In genomic region chr19:24865436-24865835, GRCm38 (mm10) we compare ENCODE assay signal across 24 mouse cellular contexts. TPM values are rescaled to one million over a fixed set of nuclear protein-coding genes. Genes with fewer than 3 reads are reported as not detected.
"Had no signal": no experiment of that assay in that cellular context is flagged by ENCODE, and none has a peak within 500 bp of the region (broad histone marks: within the 10 kb centered on the region; RNA-seq: fewer than 3 reads in every experiment).

No protein-coding gene starts in this region.

- DNase-seq: kidney, adult 2 months; kidney, postnatal 36 days; layer of hippocampus, postnatal 36 days; left cerebral cortex, postnatal 4 days; liver, postnatal 0 days; lung, embryonic 14.5 days; retina, postnatal 1 day; thymus, adult 2 months; thymus, postnatal 25 days had no signal

RNA-seq across cellular contexts. Expression of gene Pgm5, which starts 3.8 kb away (rescaled TPM):
- total RNA-seq: monocyte, adult 5-6 weeks; neutrophil, adult 5-6 weeks had no signal

RNA-seq across cellular contexts. Expression of gene Foxd4, which starts 35.6 kb away (rescaled TPM):
- total RNA-seq: layer of hippocampus, adult 8-10 months; layer of hippocampus, postnatal 10 days; layer of hippocampus, postnatal 36 days; left cerebral cortex, adult 8-10 months; left cerebral cortex, postnatal 14 days; left cerebral cortex, postnatal 4 days; monocyte, adult 5-6 weeks had no signal
- polyA plus RNA-seq: kidney, adult 2 months; kidney, embryonic 14.5 days; kidney, postnatal 0 days; limb, embryonic 12.5 days; limb, embryonic 15.5 days; liver, embryonic 11.5 days; liver, embryonic 14.5 days; lung, embryonic 14.5 days; myocyte; neural tube, embryonic 13.5 days; small intestine, adult 2 months; thymus, adult 2 months had no signal
